21 mouse cellular contexts compared by ENCODE assay signal in genomic region chr4:40229723-40230122, GRCm38 (mm10). TPM values are rescaled to one million over a fixed set of nuclear protein-coding genes. Genes with fewer than 3 reads are reported as not detected.
DNase-seq lines count a peak whose midpoint lies in the region; ATAC-seq and TF ChIP-seq lines count a peak whose summit lies in the region.
"Had no signal": no experiment of that assay in that cellular context is flagged by ENCODE, and none has a peak within 500 bp of the region (broad histone marks: within the 10 kb centered on the region; RNA-seq: fewer than 3 reads in every experiment).

No protein-coding gene starts in this region.

- no peak overlapping the region for H3K4me2 ChIP-seq in CH12.LX (ENCODE audit: insufficient read depth, low read depth, poor library complexity, severe bottlenecking)
- H3K4me2 ChIP-seq: heart, embryonic 13.5 days; hindbrain, embryonic 12.5 days; hindbrain, embryonic 15.5 days had no signal

- peaks cover 0 to 5% of the 10 kb centered on the region in 2 experiments; a peak in 2 of 4 replicates for H3K4me1 ChIP-seq in CH12.LX (ENCODE audit: control insufficient read depth in 1 of 2, insufficient read depth in 2 of 2)
- H3K4me1 ChIP-seq: heart, embryonic 10.5 days; heart, embryonic 13.5 days; hindbrain, embryonic 12.5 days; hindbrain, embryonic 15.5 days had no signal

- TF ChIP-seq RAD21 in CH12.LX (IDR thresholded peaks at IDR 0.05; ENCODE audit: low read depth, low read length) = no peak

- H3K4me3 ChIP-seq in CH12.LX (replicated peaks in 1 of 3; ENCODE audit: low read depth in 2 of 3, low read length in 2 of 3, poor library complexity in 1 of 3) = no peak overlapping the region
- H3K4me3 ChIP-seq: gastrocnemius, adult 2 months; heart, adult 2 months; heart, embryonic 10.5 days; heart, embryonic 13.5 days; hindbrain, embryonic 12.5 days; hindbrain, embryonic 15.5 days had no signal

- peak; percentile 10; the same call in 1 of the 2 replicates for TF ChIP-seq EP300 in CH12.LX (IDR thresholded peaks at IDR 0.05; ENCODE audit: low read length)

- peak; percentile 77 for ATAC-seq in megakaryocyte, adult 5-6 weeks (ENCODE audit: poor library complexity, severe bottlenecking)
- no peak for ATAC-seq in CD4-positive, CD25-positive, alpha-beta regulatory T cell, adult 4 months
- ATAC-seq in erythroblast, adult 5-6 weeks (replicated peaks; ENCODE audit: low FRiP score, poor library complexity, severe bottlenecking) = no peak
- ATAC-seq: forebrain, embryonic 14.5 days; forebrain, postnatal 0 days had no signal

- H3K9me3 ChIP-seq in CH12.LX (replicated peaks; ENCODE audit: low read length) = no peaks in the 10 kb centered on the region
- H3K9me3 ChIP-seq: heart, embryonic 10.5 days; heart, embryonic 13.5 days; hindbrain, embryonic 12.5 days; hindbrain, embryonic 15.5 days had no signal

- in situ Hi-C loops in CH12.LX (cut with MboI; ENCODE audit: low pct_ligation_motif_present, low pct_unique_long_range_greater_than_20kb, low sequenced_read_pairs) = no loop called here

- H3K79me2 ChIP-seq in CH12.LX (replicated peaks; ENCODE audit: control insufficient read depth, extremely low read depth, insufficient read depth, poor library complexity, severe bottlenecking) = no peaks in the 10 kb centered on the region; the same call in 1 of the 2 replicates

- H3K9ac ChIP-seq in CH12.LX (ENCODE audit: insufficient read depth, low read depth) = no peak overlapping the region
- H3K9ac ChIP-seq: forebrain, postnatal 0 days; heart, embryonic 13.5 days; hindbrain, embryonic 12.5 days; hindbrain, embryonic 15.5 days had no signal

- no peak for TF ChIP-seq CTCF in CH12.LX (conservative IDR thresholded peaks at IDR 0.05 in 1 of 2, IDR thresholded peaks at IDR 0.05 in 1 of 2; ENCODE audit: low read depth in 2 of 2, low read length in 2 of 2)

- H3K36me3 ChIP-seq in CH12.LX (replicated peaks in 1 of 2; ENCODE audit: control insufficient read depth in 1 of 2, insufficient read depth in 1 of 2, low read length in 1 of 2) = peaks cover 0 to 25% of the 10 kb centered on the region in 2 experiments
- H3K36me3 ChIP-seq: heart, embryonic 10.5 days; hindbrain, embryonic 12.5 days; hindbrain, embryonic 15.5 days had no signal

- intact Hi-C loops in heart, postnatal 36 days (cut with DNase I) = no loop called here

- dilution Hi-C loops in CH12.LX (cut with MboI; ENCODE audit: extremely low pct_ligation_motif_present, extremely low pct_unique_long_range_greater_than_20kb, low sequenced_read_pairs) = no loop called here

- no peak overlapping the region for H3K27ac ChIP-seq in CH12.LX (ENCODE audit: insufficient read depth, low read depth)
- H3K27ac ChIP-seq: gastrocnemius, adult 2 months; heart, adult 2 months; heart, embryonic 10.5 days; heart, embryonic 13.5 days; hindbrain, embryonic 12.5 days; hindbrain, embryonic 15.5 days had no signal

- no peaks in the 10 kb centered on the region for H3K27me3 ChIP-seq in CH12.LX (replicated peaks)
- H3K27me3 ChIP-seq: heart, embryonic 13.5 days; hindbrain, embryonic 12.5 days; hindbrain, embryonic 15.5 days had no signal

- TF ChIP-seq POLR2A in CH12.LX (IDR thresholded peaks at IDR 0.05; ENCODE audit: low read depth, low read length) = no peak

- DNase-seq in heart, adult 11 months = peak; percentile 92
- no peak for DNase-seq in heart, postnatal 36 days
- DNase-seq in CH12.LX (ENCODE audit: extremely low read depth) = no peak
- DNase-seq in cerebellum, postnatal 36 days = no peak
- DNase-seq: adrenal gland, adult 8-10 months; adrenal gland, postnatal 25 days; cerebellum, adult 11-12 months; cerebellum, adult 8-10 months; cerebellum, postnatal 10 days; forebrain, postnatal 0 days; gastrocnemius, adult 2 months; gastrocnemius, postnatal 14 days; heart, adult 2 months had no signal

TF ChIP-seq in CH12.LX, 34 proteins besides CTCF, POLR2A, EP300 and RAD21 (continues in another document):
- TF ChIP-seq CHD1 (IDR thresholded peaks at IDR 0.05; ENCODE audit: low read depth, low read length) (no peak), MAZ (IDR thresholded peaks at IDR 0.05; ENCODE audit: low read depth, low read length) (no peak), IRF4 (IDR thresholded peaks at IDR 0.05; ENCODE audit: low read depth, low read length) (no peak), MAX (IDR thresholded peaks at IDR 0.05; ENCODE audit: low read length) (no peak), ZC3H11A (IDR thresholded peaks at IDR 0.05; ENCODE audit: low read depth, low read length) (no peak), MYC (IDR thresholded peaks at IDR 0.05; ENCODE audit: low read depth, low read length) (0 out of 2 replicates have a peak, but pooled peaks have one; percentile 32), NRF1 (IDR thresholded peaks at IDR 0.05; ENCODE audit: low read depth, low read length) (no peak), JUND (conservative IDR thresholded peaks at IDR 0.05; ENCODE audit: low read depth, low read length) (no peak), UBTF (IDR thresholded peaks at IDR 0.05; ENCODE audit: low read depth, low read length) (no peak), CHD2 (IDR thresholded peaks at IDR 0.05; ENCODE audit: low read length) (no peak), ETS1 (conservative IDR thresholded peaks at IDR 0.05; ENCODE audit: low read depth, low read length) (peak; percentile 34), ZNF384 (IDR thresholded peaks at IDR 0.05; ENCODE audit: low read depth, low read length) (no peak), ZKSCAN1 (IDR thresholded peaks at IDR 0.05; ENCODE audit: borderline replicate concordance, low read depth, low read length) (no peak), MXI1 (IDR thresholded peaks at IDR 0.05; ENCODE audit: low read depth, low read length) (peak; percentile 39; the same call in 1 of the 2 replicates), MAFK (IDR thresholded peaks at IDR 0.05; ENCODE audit: insufficient replicate concordance, low read length) (no peak), USF1 (IDR thresholded peaks at IDR 0.05; ENCODE audit: low read depth, low read length) (no peak), JUN (IDR thresholded peaks at IDR 0.05; ENCODE audit: insufficient read depth, low read depth, low read length) (no peak), E2F4 (IDR thresholded peaks at IDR 0.05; ENCODE audit: insufficient replicate concordance, low read depth, low read length) (no peak), HCFC1 (IDR thresholded peaks at IDR 0.05; ENCODE audit: low read depth, low read length) (no peak), BHLHE40 (IDR thresholded peaks at IDR 0.05; ENCODE audit: low read depth, low read length) (0 out of 2 replicates have a peak, but pooled peaks have one; percentile 29), SIN3A (IDR thresholded peaks at IDR 0.05; ENCODE audit: low read length) (0 out of 2 replicates have a peak, but pooled peaks have one; percentile 26), GABPA (IDR thresholded peaks at IDR 0.05; ENCODE audit: insufficient replicate concordance, low read depth, low read length) (no peak), PAX5 (IDR thresholded peaks at IDR 0.05; ENCODE audit: low read length) (no peak), RCOR1 (conservative IDR thresholded peaks at IDR 0.05; ENCODE audit: low read depth, low read length) (no peak), USF2 (conservative IDR thresholded peaks at IDR 0.05; ENCODE audit: low read depth, low read length) (no peak)

RNA-seq across cellular contexts. Expression of gene Ddx58, which starts 9.9 kb away (rescaled TPM):
- total RNA-seq in heart, postnatal 36 days (2021) = 10 to 100 TPM in 1 of 2 experiments, 1 to 10 TPM in 1; 8.0 to 10.3 TPM
- 4.5 and 6.6 TPM in 2 replicates for total RNA-seq in CH12.LX (2012; rRNA removed)
- 4.2 and 4.5 TPM in 2 replicates for total RNA-seq in CH12.LX (2014; rRNA removed)
- 6.4 and 7.3 TPM in 2 replicates for polyA plus RNA-seq in CH12.LX (2012; ENCODE audit: insufficient read length, low read depth)
- 27.7 and 34.4 TPM in 2 replicates for total RNA-seq in megakaryocyte, adult 5-6 weeks (2015)
- 31.1 and 32.6 TPM in 2 replicates for total RNA-seq in megakaryocyte, adult 5-6 weeks (2017)
- 100 to 1,000 TPM in 1 of 2 experiments, 10 to 100 TPM in 1; 85.3 to 103 TPM for polyA plus RNA-seq in CD4-positive, CD25-positive, alpha-beta regulatory T cell, adult 4 months (2017; shearing (Covaris generic))
- 13.8 and 18.6 TPM in 2 replicates for total RNA-seq in erythroblast, adult 5-6 weeks (2015; ENCODE audit: low replicate concordance)
- 7.4 and 10.6 TPM in 2 replicates for total RNA-seq in erythroblast, adult 5-6 weeks (2017; ENCODE audit: low replicate concordance)

RNA-seq across cellular contexts. Expression of gene Smim27, which starts 39.7 kb away (rescaled TPM):
- 10 to 100 TPM; 42.8 to 49.0 TPM for total RNA-seq in heart, postnatal 36 days (2021)
- total RNA-seq in CH12.LX (2012; rRNA removed) (6.5 and 7.8 TPM in 2 replicates), CH12.LX (2014; rRNA removed) (1.6 and 2.2 TPM in 2 replicates)
- 7.2 and 9.7 TPM in 2 replicates for polyA plus RNA-seq in CH12.LX (2012; ENCODE audit: insufficient read length, low read depth)
- total RNA-seq in megakaryocyte, adult 5-6 weeks (2015) = 15.8 and 19.0 TPM in 2 replicates
- total RNA-seq in megakaryocyte, adult 5-6 weeks (2017) = 8.3 and 11.3 TPM in 2 replicates
- polyA plus RNA-seq in CD4-positive, CD25-positive, alpha-beta regulatory T cell, adult 4 months (2017; shearing (Covaris generic)) = 10 to 100 TPM; 27.6 to 70.5 TPM
- total RNA-seq in erythroblast, adult 5-6 weeks (2015; ENCODE audit: low replicate concordance) = 2.5 TPM in 1 of 2 replicates, not detected in the other
- total RNA-seq in erythroblast, adult 5-6 weeks (2017; ENCODE audit: low replicate concordance) = 4.2 and 4.4 TPM in 2 replicates

RNA-seq across cellular contexts. Expression of gene Topors, which starts 39.9 kb away (rescaled TPM):
- 10 to 100 TPM; 11.2 to 12.7 TPM for total RNA-seq in heart, postnatal 36 days (2021)
- total RNA-seq in CH12.LX (2012; rRNA removed) = 23.1 and 28.7 TPM in 2 replicates
- total RNA-seq in CH12.LX (2014; rRNA removed) = 36.1 and 39.7 TPM in 2 replicates
- polyA plus RNA-seq in CH12.LX (2012; ENCODE audit: insufficient read length, low read depth) = 38.9 and 43.8 TPM in 2 replicates
- total RNA-seq in megakaryocyte, adult 5-6 weeks (2015) = 23.8 and 27.2 TPM in 2 replicates
- total RNA-seq in megakaryocyte, adult 5-6 weeks (2017) = 43.1 and 46.2 TPM in 2 replicates
- 10 to 100 TPM; 20.1 to 23.5 TPM for polyA plus RNA-seq in CD4-positive, CD25-positive, alpha-beta regulatory T cell, adult 4 months (2017; shearing (Covaris generic))
- 10.0 and 12.3 TPM in 2 replicates for total RNA-seq in erythroblast, adult 5-6 weeks (2015; ENCODE audit: low replicate concordance)
- total RNA-seq in erythroblast, adult 5-6 weeks (2017; ENCODE audit: low replicate concordance) = 11.0 and 14.8 TPM in 2 replicates

RNA-seq across cellular contexts. Expression of gene Ndufb6, which starts 49.5 kb away (rescaled TPM):
- total RNA-seq in heart, postnatal 36 days (2021) = 100 to 1,000 TPM; 484 to 546 TPM
- total RNA-seq in CH12.LX (2012; rRNA removed) = 205 and 227 TPM in 2 replicates
- 222 and 253 TPM in 2 replicates for total RNA-seq in CH12.LX (2014; rRNA removed)
- polyA plus RNA-seq in CH12.LX (2012; ENCODE audit: insufficient read length, low read depth) = 144 and 159 TPM in 2 replicates
- 107 and 117 TPM in 2 replicates for total RNA-seq in megakaryocyte, adult 5-6 weeks (2015)
- 33.3 and 47.0 TPM in 2 replicates for total RNA-seq in megakaryocyte, adult 5-6 weeks (2017)
- 100 to 1,000 TPM; 112 to 124 TPM for polyA plus RNA-seq in CD4-positive, CD25-positive, alpha-beta regulatory T cell, adult 4 months (2017; shearing (Covaris generic))
- 24.5 and 32.1 TPM in 2 replicates for total RNA-seq in erythroblast, adult 5-6 weeks (2015; ENCODE audit: low replicate concordance)
- total RNA-seq in erythroblast, adult 5-6 weeks (2017; ENCODE audit: low replicate concordance) = 5.6 and 31.8 TPM in 2 replicates
